Mouse (Mus musculus): Measurements from ENCODE around the gene Pask.
A peak's percentile ranks its signal among the peaks of the same experiment; 100 is the strongest.
"Not testable (repeated sequence)": the region's sequence is repeated elsewhere in the genome, so short reads cannot be mapped to it uniquely, and the experiment has no call there.

Gene Pask

DNA sequence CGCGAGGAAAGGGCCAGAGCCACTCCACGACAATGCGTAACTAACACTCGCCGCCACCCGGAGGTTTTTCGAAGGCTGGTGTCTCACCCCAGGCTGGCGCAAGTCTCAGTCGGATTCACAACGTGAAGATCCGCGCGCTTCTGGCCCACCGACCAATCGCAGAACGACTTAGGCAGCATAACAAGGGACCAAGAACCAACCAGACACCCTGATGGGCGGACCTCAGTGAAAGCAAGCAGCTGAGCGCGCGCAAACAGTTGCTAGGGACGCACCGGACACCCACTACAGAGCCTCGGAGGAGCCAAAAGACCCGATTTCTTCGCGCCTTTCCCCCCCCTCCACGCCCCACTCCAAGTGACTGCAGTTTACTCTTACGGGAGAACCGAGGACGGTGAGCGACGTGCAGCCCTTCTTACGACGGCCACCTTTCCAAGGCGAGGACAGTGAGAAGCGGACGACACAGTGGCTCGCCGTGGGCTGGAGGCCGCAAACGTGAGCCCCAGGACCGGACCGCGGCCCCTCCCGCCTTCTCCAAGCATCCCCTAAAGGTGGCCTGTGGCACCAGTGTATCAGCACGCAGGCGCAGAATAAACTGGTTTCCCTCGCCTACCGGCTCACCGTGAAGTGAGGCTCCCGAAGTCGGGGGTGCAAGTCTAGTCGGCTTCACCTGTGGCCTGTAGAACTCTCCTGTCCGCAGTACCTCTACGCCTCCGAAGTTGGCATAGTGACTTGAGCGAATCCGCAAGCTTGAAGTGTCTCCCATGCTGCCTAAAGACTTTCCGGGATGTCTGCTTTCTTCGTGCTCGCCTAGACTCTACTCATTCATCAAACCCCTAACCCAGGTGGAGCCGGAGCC lies at the start of gene Pask, which contains the start of gene Ppp1r7:
TSS of gene Pask (minus strand) at position 835 of the 856 bp plus-strand sequence.
TSS of gene Ppp1r7 (plus strand) at position 207 of the 856 bp plus-strand sequence.
- DNase-seq, result peak; percentile 97

DNA sequence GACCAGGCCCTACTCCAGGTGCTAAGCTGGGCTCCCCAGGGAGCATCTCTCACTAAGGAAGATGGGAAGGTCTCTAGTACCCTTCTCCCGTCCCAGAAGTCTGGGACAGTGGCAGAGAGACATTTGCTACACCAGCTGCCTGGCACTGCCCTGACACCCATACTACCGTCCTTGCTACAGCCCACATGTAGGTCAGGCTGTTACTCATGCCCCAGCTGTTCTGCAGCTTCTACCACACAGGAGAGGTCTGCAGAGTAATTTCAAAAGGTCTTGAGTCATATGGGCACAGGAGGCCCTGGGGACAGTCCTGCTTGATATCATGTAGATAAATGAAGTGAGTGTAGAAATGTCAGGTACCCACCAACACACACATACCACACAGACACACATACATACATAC lies 45.6 kb upstream of the Pask start:
- DNase-seq, result no peak

DNA sequence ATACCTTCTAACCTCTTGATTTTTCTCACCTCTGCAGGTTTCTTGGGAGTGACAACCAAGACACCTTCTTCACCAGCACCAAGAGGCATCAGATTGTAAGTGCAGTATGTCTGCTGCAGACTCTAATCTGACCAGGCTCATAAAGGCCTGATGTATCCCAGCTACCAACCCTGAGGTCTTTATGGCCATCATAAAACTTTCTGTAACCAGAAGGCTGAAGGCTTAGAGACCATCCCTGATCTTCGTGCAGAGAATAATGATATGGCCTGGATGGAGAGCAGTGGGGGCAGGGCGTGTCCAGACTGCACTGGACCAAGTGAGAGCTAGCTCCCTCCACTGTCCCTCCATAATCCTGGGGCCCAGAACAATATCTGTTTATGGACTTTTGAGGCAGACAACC lies 43.9 kb upstream of the Pask start:
- DNase-seq, result no peak

DNA sequence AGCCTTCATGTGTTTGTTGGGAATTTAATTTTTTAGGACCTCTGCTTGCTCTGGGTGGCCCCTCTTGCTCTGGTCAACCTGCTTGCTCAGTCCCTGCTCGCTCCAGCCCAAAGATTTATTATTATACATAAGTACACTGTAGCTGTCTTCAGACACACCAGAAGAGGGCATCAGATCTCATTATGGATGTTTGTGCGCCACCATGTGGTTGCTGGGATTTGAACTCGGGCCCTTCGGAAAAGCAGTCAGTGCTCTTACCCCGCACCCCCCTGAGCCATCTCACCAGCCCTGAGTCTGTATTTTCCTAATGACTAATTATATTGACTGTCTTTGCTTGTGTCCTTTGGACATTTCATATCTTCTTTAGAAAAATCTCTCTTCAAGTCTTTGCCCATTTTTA lies 35.8 kb upstream of the Pask start:
- DNase-seq, result no peak

DNA sequence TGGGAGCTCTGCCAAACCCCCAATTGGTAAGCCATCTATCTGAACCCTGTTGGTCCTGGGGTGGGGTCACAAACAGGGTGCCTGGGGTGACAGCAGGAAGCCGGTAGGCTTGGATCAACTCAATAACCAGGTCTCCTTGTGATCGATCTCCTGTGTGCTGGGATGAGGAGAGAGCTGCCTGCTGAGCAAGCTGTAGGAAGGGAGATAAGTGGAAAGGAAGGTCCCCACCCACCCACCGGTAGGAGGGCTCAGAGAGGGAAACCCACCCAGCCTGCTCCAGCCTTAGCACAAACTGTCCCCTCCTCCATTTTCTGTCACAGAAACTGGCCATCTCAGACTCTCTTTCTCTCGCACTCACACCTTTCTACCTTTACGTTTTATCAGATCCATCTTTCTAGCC lies 34.0 kb upstream of the Pask start:
- DNase-seq, result no peak

DNA sequence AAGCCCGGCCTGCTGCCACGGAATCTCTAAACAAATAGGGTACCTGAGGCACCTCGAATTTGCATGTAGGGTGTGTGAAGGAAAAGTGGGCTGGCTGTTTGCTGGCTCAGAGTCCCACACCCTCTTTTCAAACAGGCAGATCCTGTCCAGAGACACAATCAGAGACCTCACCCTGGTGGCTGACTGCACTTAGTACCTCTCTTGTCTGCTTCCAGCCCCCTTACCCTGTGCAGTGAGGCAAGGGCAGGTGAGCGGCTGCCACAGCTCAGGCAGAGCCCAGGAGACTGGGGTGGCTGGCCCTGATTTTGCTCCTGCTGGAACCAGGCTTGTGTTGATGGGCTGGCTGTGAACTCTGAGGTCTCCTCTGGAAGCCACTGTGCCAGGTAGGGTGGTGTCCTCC lies 30.4 kb upstream of the Pask start, which contains the start of gene Ano7:
TSS of gene Ano7 (plus strand) at position 266 of the 400 bp plus-strand sequence.
- DNase-seq, result no peak

DNA sequence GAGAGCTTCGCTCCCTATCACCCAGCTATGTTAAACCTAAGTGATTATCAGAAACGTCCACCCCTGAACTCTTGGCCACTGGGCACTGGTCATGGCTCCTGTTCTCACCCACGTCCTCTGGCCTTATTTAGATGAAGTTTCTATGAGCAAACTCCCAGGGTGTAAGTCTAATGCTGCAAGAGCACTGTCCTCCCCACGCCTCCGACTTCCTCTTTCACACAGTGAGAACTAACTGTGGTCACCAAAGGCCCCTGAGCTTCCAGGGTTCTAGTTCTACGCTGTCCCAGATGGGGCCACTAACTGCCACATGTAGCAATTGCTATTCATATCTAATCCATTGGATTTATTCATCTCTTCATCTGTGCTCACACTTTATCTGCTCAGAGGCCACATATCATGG lies 22.4 kb upstream of the Pask start:
- DNase-seq, result no peak

DNA sequence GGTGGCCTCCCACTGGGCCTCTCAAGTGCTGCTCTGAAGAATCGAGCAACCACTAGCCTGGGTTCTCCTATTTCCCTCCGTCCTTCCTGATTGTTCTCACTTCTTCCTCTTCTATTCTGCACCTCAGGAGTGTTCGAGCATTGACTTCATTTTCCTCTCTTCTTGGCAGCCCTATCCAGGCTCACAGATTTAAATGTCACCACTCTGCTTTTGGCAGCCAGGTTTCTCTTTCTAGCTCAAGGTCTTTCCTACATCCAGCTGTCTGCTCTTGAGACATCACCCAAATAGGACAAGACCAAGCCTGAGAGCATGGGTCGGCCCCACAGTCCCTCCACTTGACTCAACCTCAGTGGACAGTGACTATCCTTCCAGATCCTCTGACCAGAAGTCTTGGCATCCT lies 19.4 kb upstream of the Pask start:
- no peak for DNase-seq

DNA sequence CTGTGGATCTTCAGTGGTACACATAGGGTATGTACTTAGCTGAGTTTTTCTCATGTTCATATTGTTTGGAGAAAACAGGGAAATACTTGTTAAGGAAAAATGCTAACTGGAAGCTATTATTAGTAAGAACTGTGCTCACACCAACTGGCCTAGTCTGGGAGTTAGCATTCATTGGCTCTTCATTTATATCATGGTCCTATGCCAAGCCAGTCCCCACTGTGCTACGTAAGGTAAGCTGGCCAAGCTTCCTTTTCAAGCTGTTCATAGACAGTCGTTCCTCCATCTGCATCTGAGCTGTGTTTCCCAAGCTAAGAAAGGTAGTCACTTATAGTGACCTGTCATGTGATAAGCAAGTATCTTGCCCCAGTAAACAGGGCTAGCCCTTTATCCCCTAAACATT lies 9.4 kb upstream of the Pask start:
- peak; percentile 12 for DNase-seq

DNA sequence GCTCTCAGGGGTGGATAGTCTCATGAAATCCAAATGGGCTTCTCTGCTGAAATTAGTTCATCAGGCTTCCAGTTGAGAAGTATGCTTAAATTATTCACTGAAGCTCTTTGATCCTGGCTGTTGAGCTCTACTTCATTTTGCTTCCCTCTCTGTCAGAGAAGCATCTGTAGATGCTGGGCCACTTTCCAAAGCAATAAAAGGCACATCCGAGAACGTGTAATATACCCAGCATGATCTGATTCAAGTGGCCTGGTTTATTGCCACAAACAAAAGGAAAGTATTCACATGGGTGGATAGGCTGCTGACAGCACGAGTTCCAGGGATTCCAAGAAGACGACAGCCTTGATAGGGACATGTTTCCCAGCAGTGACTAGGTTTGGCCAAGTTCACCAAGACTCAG lies 6.4 kb upstream of the Pask start:
- no peak for DNase-seq

DNA sequence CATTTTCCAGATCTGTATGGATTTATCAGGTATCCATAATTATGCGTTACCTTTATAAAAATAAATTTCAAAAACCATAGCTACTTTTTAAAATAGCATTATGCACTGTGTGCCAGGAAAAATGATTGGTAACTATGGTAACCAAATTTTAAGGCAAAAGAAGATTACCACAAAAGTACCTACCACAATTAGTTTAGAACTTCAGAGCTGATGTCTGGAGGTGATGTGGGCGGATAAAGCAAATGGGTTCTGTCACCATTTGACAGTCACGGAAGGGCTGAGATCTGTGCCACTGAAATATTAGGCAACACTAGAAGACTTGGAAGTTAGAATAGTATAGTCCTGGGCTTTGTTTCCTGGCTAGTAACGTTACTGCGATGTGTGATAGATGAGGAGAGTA lies 3.9 kb upstream of the Pask start:
- no peak for DNase-seq

DNA sequence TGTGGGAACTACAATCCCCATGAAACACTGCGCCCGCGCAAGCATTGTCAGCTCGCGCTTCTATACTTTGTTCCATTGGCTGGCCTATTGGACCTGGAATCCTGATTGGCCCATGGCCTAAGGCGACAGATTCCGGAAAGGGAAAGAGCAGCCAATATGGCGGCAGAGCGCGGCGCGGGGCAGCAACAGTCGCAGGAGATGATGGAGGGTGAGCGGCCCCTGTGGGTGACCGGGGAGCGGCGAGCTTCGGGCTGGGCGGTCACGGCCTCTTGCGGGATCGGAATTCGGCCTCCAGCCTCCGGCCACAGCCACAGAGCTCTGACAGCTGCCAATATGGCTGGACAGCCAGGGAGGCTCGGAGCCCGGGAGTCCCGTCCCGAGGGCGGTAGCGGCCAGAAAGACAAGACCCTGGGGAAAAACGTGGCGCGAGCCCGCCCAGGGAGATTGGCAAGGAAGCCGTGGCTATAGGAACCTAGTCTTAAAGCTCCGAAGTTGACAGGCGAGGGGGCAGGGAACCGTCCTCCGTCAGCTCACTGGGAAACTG lies 294 bp upstream of the Pask start:
- DNase-seq, result peak; percentile 97

DNA sequence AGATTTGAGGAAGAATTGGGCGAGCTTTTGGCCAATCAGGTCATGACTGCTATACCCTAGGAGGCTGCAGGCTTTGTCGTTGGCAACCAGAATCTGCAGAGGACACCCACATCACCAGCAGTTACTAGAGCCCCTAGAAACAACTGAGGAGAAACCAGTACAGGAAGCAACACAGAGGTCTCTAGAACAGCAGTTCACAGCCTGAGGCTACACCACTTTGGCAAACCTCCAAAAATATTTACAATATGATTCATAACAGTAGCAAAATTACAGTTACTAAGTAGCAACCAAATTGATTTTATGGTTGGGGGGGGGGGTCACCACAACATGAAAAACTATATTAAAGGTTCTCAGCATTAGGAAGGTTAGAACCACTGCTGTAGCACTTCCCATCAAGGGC lies 8.7 kb downstream of the Pask start:
- no peak for DNase-seq

DNA sequence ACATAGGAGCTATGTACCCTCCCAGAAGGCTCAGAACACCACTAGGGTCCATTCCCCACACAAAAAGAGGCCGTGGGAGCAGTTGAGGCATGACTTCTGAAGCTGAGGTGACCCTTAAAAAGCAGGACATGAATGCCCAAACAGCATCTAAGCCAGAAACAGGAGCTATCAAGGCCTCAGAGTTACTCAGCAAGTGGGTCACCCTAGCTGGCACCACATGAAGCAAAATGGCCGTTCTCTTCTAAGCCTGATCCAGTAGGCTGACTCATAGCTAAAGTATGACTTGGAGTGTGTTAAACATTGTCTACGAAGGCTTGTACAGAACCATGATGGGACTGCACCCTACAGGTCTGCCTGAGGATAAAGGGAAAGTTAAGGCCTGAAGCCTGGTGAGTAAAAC lies 16.8 kb downstream of the Pask start:
- no peak for DNase-seq

DNA sequence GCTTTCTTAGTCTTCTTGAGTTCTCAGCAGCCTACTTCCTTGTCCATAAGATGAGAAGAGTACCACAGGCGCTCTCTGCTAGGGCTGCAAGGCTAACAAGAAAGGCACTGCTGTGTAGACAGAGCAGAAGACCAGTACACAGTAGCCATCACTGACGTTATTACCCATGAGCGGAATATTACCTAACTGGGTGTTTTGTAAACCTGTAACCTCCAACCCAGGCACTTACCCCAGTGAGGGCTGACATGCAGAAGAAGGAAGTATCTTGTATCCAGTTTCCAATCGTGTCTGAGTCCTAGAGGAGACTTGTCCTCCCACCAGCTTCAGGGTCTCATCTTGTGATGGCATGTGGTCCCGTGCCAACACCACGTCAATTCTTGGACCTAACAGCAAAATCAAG lies 19.3 kb downstream of the Pask start:
- no peak for DNase-seq

DNA sequence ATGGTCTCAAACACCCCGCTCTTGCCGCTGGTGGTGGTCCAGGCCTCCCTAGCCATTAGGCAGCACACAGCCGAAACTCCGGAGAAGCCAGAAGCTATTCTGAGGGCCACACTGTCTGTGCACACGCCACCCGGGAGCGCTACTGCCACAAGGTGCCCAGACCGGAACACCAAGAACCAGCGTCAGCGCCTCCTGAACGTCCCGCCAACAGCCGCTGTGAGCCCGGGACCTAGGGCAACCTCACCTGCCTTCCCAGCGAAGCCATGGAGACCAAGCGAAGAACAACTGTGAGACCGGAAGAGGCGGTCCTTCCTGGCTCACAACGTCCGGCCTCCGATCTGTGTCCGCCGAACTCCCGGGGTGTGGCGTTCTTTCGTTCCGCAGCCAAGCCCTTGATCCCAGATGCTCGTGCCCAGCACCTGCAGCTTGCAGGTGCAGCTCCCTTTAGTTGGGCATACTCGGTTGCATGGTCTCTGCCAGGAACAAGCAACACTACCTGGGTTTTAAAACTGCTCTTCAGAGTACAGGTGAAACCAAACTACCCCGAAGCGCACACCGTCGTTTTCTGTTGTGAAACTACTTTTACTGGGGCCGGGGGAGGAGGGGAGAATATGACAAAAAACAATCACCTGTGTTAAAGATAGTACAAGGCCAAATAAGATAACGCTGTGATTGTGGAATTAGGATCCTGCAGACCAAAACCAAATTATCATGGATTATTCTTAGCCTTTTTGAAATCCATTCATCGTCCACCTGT lies 37.5 kb downstream of the Pask start, which contains the start of gene Mterf4:
TSS of gene Mterf4 (minus strand) at position 335 of the 757 bp plus-strand sequence.
- peak; percentile 87 for DNase-seq

DNA sequence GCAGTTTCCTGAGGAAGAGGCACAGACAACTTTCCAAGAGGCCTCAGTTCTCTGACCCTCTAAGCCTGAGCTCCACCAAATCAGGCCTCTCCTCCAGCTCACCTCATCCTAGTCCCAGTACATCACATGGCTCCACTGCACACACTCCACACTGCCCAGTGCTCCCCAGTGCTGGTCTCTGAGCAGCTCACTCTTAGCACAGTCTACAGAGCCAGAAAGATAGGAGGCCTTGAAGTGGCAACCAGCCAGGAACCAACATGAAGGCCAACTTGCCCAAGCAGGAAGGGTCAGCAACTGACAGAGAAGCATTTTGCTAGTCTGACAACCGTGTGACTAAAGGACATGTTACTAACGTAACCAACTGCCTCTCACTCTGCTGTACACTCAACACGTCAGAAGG lies 42.7 kb downstream of the Pask start:
- peak; percentile 10 for DNase-seq

DNA sequence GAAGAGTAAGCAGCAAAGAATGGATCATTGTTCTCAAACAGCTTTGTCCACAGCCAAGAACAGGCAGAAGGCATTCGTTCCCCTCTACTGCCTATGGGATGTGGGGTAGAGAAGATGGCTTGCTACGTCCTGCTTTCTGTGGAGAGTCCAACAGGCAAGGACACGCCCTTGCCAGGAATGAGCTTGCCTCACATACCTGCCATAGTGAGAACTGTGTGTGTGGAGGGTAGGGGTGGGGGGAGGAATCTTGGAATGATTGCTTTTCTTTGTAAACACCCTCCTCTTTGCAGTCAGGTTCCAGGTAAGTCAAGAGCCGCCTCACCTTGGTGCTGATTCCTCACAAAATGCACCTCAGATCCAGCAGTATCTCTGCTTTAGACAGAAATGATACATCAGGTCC lies 43.5 kb downstream of the Pask start:
- DNase-seq, result peak; percentile 12

DNA sequence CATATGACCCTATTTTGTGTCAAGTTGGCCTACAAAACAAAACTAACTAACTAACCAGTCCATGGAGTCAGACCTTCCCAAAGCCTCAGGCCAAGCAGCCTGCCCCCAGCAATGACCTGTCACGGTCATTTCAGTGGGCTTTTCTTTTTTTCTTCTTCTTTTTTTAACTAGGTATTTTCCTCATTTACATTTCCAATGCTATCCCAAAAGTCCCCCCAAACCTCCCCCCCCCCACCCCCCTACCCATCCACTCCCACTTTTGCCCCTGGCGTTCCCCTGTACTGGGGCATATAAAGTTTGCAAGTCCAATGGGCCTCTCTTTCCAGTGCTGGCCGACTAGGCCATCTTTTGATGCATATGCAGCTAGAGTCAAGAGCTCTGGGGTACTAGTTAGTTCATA lies 48.8 kb downstream of the Pask start:
- not testable (repeated sequence) for DNase-seq

DNA sequence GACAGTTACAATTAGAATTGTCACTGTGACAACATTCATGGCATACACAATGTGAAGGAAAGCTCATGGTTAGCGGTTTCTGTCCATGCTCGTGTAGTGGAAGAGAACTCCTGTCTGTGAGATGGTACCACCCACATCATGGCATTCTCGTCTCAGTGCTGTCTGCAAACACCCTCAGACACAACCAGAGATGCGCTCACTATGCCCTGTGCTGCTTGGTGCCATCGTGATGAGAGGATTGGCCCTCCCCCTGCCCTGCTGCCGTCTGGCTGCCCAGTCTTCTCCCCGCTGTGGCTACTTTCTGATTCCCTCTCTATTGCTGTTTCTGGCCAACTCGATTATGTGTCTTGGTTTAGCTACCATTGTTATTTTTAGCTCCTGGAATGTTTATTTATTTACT lies 51.3 kb downstream of the Pask start:
- no peak for DNase-seq

DNA sequence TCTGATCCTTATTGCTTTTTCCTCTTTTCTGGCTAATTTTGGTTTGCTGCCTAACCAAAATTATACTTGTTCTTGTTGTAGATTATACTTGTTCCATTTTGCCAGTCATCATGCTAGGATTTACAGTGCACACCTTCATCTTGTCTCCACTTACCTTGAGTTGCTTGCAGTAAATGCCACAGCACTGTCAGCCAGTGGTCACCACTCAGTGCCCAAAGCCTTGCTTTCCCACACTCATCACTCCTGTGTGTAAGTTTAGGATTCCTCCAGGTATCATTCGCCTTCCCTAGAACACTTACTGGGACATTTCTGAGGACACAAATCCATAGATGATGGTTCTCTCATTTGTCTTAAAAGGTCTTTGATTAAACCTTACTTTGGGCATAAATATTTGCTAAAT lies 51.7 kb downstream of the Pask start:
- no peak for DNase-seq

DNA sequence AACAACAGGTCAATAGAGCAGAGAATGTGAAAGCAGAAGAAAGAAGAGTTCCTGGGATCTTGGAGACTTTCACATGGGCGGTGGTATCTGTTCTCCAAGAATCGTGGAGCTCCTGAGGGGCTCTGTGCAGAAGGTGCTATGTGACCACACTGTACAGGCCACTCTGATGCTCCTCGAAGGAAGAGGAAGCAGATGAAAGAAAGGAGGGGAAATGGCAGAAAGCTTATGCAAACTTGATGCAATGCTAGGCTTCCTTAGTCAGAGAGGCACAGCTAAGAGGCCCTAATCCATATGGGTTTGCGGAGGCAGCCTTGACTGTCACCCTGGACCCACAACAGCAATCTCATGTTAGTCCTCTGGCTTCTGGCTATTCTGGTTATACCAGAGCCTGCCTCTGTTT lies 52.3 kb downstream of the Pask start:
- no peak for DNase-seq

DNA sequence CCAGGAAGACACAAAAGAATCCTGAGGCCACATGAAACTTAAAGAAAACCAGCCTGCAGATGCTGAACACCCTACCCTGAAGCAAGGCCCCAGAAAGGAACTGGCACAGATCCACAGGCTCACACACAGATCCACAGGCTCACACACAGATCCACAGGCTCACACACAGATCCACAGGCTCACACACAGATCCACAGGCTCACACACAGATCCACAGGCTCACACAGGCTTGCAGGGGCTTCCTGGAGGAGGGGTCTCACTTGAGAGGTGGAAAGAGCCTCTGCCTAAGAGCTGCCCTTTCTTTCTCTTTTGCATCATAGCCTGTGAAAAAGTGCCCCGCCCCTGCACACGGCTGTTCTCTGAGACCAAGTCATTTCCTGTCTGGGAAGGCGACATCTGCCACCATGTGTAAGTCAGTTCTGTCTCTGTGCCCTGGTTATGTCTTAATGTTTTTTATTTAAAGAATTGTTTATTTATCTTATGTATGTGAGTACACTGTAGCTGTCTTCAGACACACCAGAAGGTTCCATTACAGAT lies 53.5 kb downstream of the Pask start:
- no peak for DNase-seq

DNA sequence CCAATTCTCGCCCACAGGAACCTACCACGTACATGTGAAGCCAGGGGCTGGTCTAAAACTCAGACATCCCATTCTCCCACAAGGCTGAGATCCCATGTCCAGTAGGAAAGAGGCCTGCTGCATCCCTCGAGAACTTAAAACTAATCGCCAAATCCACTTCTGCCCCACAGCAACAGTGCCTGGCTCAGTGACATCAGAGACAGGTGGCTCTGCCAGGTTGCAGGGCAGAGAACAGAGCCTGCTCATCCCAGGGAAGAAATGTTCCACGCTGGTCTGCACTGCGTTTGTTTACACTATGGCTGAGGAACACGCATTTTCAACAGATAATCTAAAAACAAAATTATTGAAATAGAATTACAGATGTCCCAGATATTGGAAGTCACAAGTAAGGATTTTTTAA lies 66.2 kb downstream of the Pask start:
- no peak for DNase-seq
